Mouse (Mus musculus): ENCODE data around the gene Atg4b.

GRCm38 (mm10) chr1:93705389-93705788 is 45.9 kb upstream of the Atg4b start:
- TF ChIP-seq CTCF (IDR thresholded peaks at IDR 0.05; ENCODE audit: low read depth) (no peak), EP300 (IDR thresholded peaks at IDR 0.05; ENCODE audit: low read depth) (no peak)
